Mouse (Mus musculus) spleen, adult 12 weeks (tissue): ENCODE measurements around the gene Epn3.

Source experiments
- DNase-seq: peaks from one replicate; pipeline ENCODE4 v3.0.0; 2022; ENCODE audit warnings: low spot score

Gene Epn3

GRCm38 (mm10) chr11:94469136-94470064 is 30.4 kb downstream of the Epn3 start:
- DNase-seq, result no peak

- no peak for DNase-seq
Measured at GRCm38 (mm10) chr11:94468582-94469064, 31.2 kb downstream of the Epn3 start.

- DNase-seq, result no peak
Measured at GRCm38 (mm10) chr11:94466333-94466855, 33.4 kb downstream of the Epn3 start.

- DNase-seq, result no peak
Measured at GRCm38 (mm10) chr11:94464170-94464569, 35.6 kb downstream of the Epn3 start.

GRCm38 (mm10) chr11:94461856-94462255 is 37.9 kb downstream of the Epn3 start:
- DNase-seq, result no peak

- no peak for DNase-seq
Measured at GRCm38 (mm10) chr11:94457001-94457400, 42.8 kb downstream of the Epn3 start.

- peak; percentile 57 for DNase-seq
Measured at GRCm38 (mm10) chr11:94456347-94456746, 43.4 kb downstream of the Epn3 start.

- peak; percentile 42 for DNase-seq
Measured at GRCm38 (mm10) chr11:94455161-94455820, 44.5 kb downstream of the Epn3 start.

GRCm38 (mm10) chr11:94454756-94455155 is 45.0 kb downstream of the Epn3 start:
- DNase-seq, result no peak

GRCm38 (mm10) chr11:94451091-94451773 is 48.5 kb downstream of the Epn3 start:
- DNase-seq, result no peak

GRCm38 (mm10) chr11:94449886-94450285 is 49.9 kb downstream of the Epn3 start:
- no peak for DNase-seq

GRCm38 (mm10) chr11:94449239-94449638 is 50.5 kb downstream of the Epn3 start:
- no peak for DNase-seq

- no peak for DNase-seq
Measured at GRCm38 (mm10) chr11:94447017-94447416, 52.8 kb downstream of the Epn3 start.

GRCm38 (mm10) chr11:94445300-94445699 is 54.5 kb downstream of the Epn3 start:
- no peak for DNase-seq

- no peak for DNase-seq
Measured at GRCm38 (mm10) chr11:94444829-94445228, 54.9 kb downstream of the Epn3 start.

GRCm38 (mm10) chr11:94441752-94442151 is 58.0 kb downstream of the Epn3 start:
- no peak for DNase-seq

- no peak for DNase-seq
Measured at GRCm38 (mm10) chr11:94441122-94441521, 58.7 kb downstream of the Epn3 start.

GRCm38 (mm10) chr11:94440421-94440820 is 59.4 kb downstream of the Epn3 start:
- no peak for DNase-seq
